Mouse (Mus musculus): Measurements from ENCODE around the gene Arsa. TPM values are rescaled to one million over a fixed set of nuclear protein-coding genes. Genes with fewer than 3 reads are reported as not detected.

Gene Arsa
- total and polyA plus RNA-seq, 3 experiments = 9.1 to 28.1 TPM; not detected in 1

- no peaks in the 10 kb centered on the region; the same call in 1 of the 2 replicates for H3K79me2 ChIP-seq (ENCODE audit: control insufficient read depth, insufficient read depth, low read length, poor library complexity)
- H3K9me3 ChIP-seq (replicated peaks; ENCODE audit: insufficient read depth, low read length) = no peaks in the 10 kb centered on the region
- peaks cover 0 to 5% of the 10 kb centered on the region in 2 experiments; a peak in 1 of 4 replicates for H3K4me1 ChIP-seq (ENCODE audit: control insufficient read depth in 1 of 2, insufficient read depth in 2 of 2, low read length in 2 of 2)
- TF ChIP-seq MAX (IDR thresholded peaks at IDR 0.05; ENCODE audit: low read length) (no peak), MEF2A (IDR thresholded peaks at IDR 0.05; ENCODE audit: extremely low read depth, insufficient replicate concordance, low read depth, low read length, poor library complexity, severe bottlenecking) (no peak), TBP (IDR thresholded peaks at IDR 0.05; ENCODE audit: low read depth, low read length) (no peak), SIN3A (IDR thresholded peaks at IDR 0.05; ENCODE audit: low read length) (no peak), EP300 (IDR thresholded peaks at IDR 0.05; ENCODE audit: low read depth in 1 of 2, low read length in 2 of 2) (no peak)
- no peaks in the 10 kb centered on the region for H3K27me3 ChIP-seq (ENCODE audit: control insufficient read depth in 1 of 2, insufficient read depth in 2 of 2, low read length in 2 of 2)
- H3K4me3 ChIP-seq (ENCODE audit: control insufficient read depth in 1 of 2, insufficient read depth in 1 of 2, low read depth in 2 of 2, low read length in 2 of 2) = no peak overlapping the region
- H3K27ac ChIP-seq (ENCODE audit: control insufficient read depth, low read depth, low read length) = no peak overlapping the region
- H3K36me3 ChIP-seq (ENCODE audit: control insufficient read depth in 1 of 2, insufficient read depth in 2 of 2, low read length in 2 of 2) = peaks cover 0 to 3% of the 10 kb centered on the region in 2 experiments; a peak in 1 of 4 replicates
- DNase-seq (ENCODE audit: low read depth, low spot score) = no peak
- H3K9ac ChIP-seq (ENCODE audit: control insufficient read depth, low read depth, low read length, poor library complexity, severe bottlenecking) = no peak overlapping the region
Measured at GRCm38 (mm10) chr15:89432946-89433345, 44.3 kb downstream of the Arsa start.

GRCm38 (mm10) chr15:89431806-89432205 lies 45.4 kb downstream of the Arsa start:
- no peaks in the 10 kb centered on the region for H3K9me3 ChIP-seq (replicated peaks; ENCODE audit: insufficient read depth, low read length)
- no peaks in the 10 kb centered on the region; the same call in 1 of the 2 replicates for H3K79me2 ChIP-seq (ENCODE audit: control insufficient read depth, insufficient read depth, low read length, poor library complexity)
- no peak overlapping the region for H3K9ac ChIP-seq (ENCODE audit: control insufficient read depth, low read depth, low read length, poor library complexity, severe bottlenecking)
- TF ChIP-seq HCFC1 (IDR thresholded peaks at IDR 0.05; ENCODE audit: low read depth, low read length) = no peak
- TF ChIP-seq USF1 (IDR thresholded peaks at IDR 0.05; ENCODE audit: low read depth, low read length) = no peak
- TF ChIP-seq KAT2A (conservative IDR thresholded peaks at IDR 0.05; ENCODE audit: low read depth, low read length) = no peak
- no peak for TF ChIP-seq POLR2A (IDR thresholded peaks at IDR 0.05; ENCODE audit: control insufficient read depth in 1 of 2, insufficient read depth in 1 of 2, low read depth in 1 of 2, low read length in 2 of 2, poor library complexity in 1 of 2)
- no peak for TF ChIP-seq GATA1 (IDR thresholded peaks at IDR 0.05; ENCODE audit: low read depth, low read length)
- no peak for TF ChIP-seq CHD2 (IDR thresholded peaks at IDR 0.05; ENCODE audit: low read length)
- no peak for TF ChIP-seq MXI1 (IDR thresholded peaks at IDR 0.05; ENCODE audit: low read depth, low read length)
- no peak for TF ChIP-seq USF2 (IDR thresholded peaks at IDR 0.05; ENCODE audit: borderline replicate concordance in 1 of 2, insufficient read depth in 1 of 2, low read depth in 1 of 2, low read length in 2 of 2)
- no peak for DNase-seq (ENCODE audit: low read depth, low spot score)
- no peak overlapping the region for H3K27ac ChIP-seq (ENCODE audit: control insufficient read depth, low read depth, low read length)
- no peak overlapping the region for H3K4me3 ChIP-seq (ENCODE audit: control insufficient read depth in 1 of 2, insufficient read depth in 1 of 2, low read depth in 2 of 2, low read length in 2 of 2)
- H3K4me1 ChIP-seq (ENCODE audit: control insufficient read depth in 1 of 2, insufficient read depth in 2 of 2, low read length in 2 of 2) = peaks cover 0 to 9% of the 10 kb centered on the region in 2 experiments; a peak in 1 of 4 replicates
- H3K27me3 ChIP-seq (ENCODE audit: control insufficient read depth in 1 of 2, insufficient read depth in 2 of 2, low read length in 2 of 2) = no peaks in the 10 kb centered on the region
- H3K36me3 ChIP-seq (ENCODE audit: control insufficient read depth in 1 of 2, insufficient read depth in 2 of 2, low read length in 2 of 2) = peaks cover 0 to 5% of the 10 kb centered on the region in 2 experiments; a peak in 2 of 4 replicates

- peaks cover 0 to 5% of the 10 kb centered on the region in 2 experiments; a peak in 2 of 4 replicates for H3K36me3 ChIP-seq (ENCODE audit: control insufficient read depth in 1 of 2, insufficient read depth in 2 of 2, low read length in 2 of 2)
- peak overlapping the region in 1 of 2 experiments; percentile 2; a peak in 1 of 4 replicates for H3K4me3 ChIP-seq (ENCODE audit: control insufficient read depth in 1 of 2, insufficient read depth in 1 of 2, low read depth in 2 of 2, low read length in 2 of 2)
- no peaks in the 10 kb centered on the region for H3K27me3 ChIP-seq (ENCODE audit: control insufficient read depth in 1 of 2, insufficient read depth in 2 of 2, low read length in 2 of 2)
- H3K9me3 ChIP-seq (replicated peaks; ENCODE audit: insufficient read depth, low read length) = no peaks in the 10 kb centered on the region
- no peaks in the 10 kb centered on the region; the same call in 1 of the 2 replicates for H3K79me2 ChIP-seq (ENCODE audit: control insufficient read depth, insufficient read depth, low read length, poor library complexity)
- TF ChIP-seq ZC3H11A (IDR thresholded peaks at IDR 0.05; ENCODE audit: low read depth, low read length) (no peak), JUND (IDR thresholded peaks at IDR 0.05; ENCODE audit: low read depth, low read length) (no peak), GABPA (IDR thresholded peaks at IDR 0.05; ENCODE audit: low read depth, low read length) (no peak), ELF1 (IDR thresholded peaks at IDR 0.05; ENCODE audit: low read depth, low read length) (no peak), SMC3 (IDR thresholded peaks at IDR 0.05; ENCODE audit: low read depth, low read length) (no peak), TBP (IDR thresholded peaks at IDR 0.05; ENCODE audit: low read depth, low read length) (no peak), ZMIZ1 (IDR thresholded peaks at IDR 0.05; ENCODE audit: low read depth, low read length) (no peak), MXI1 (IDR thresholded peaks at IDR 0.05; ENCODE audit: low read depth, low read length) (no peak), MAX (IDR thresholded peaks at IDR 0.05; ENCODE audit: low read length) (no peak), MYC (IDR thresholded peaks at IDR 0.05; ENCODE audit: low read depth, low read length) (no peak), ETS1 (IDR thresholded peaks at IDR 0.05; ENCODE audit: low read depth, low read length) (no peak), TAL1 (IDR thresholded peaks at IDR 0.05; ENCODE audit: low read length) (no peak), USF1 (IDR thresholded peaks at IDR 0.05; ENCODE audit: low read depth, low read length) (no peak), USF2 (IDR thresholded peaks at IDR 0.05; ENCODE audit: borderline replicate concordance in 1 of 2, insufficient read depth in 1 of 2, low read depth in 1 of 2, low read length in 2 of 2) (no peak), HCFC1 (IDR thresholded peaks at IDR 0.05; ENCODE audit: low read depth, low read length) (no peak), POLR2AphosphoS2 (IDR thresholded peaks at IDR 0.05; ENCODE audit: low read length) (no peak), ZKSCAN1 (IDR thresholded peaks at IDR 0.05; ENCODE audit: low read depth, low read length) (no peak)
- H3K27ac ChIP-seq (ENCODE audit: control insufficient read depth, low read depth, low read length) = no peak overlapping the region
- no peak for DNase-seq (ENCODE audit: low read depth, low spot score)
- peaks cover 0 to 9% of the 10 kb centered on the region in 2 experiments; a peak in 1 of 4 replicates for H3K4me1 ChIP-seq (ENCODE audit: control insufficient read depth in 1 of 2, insufficient read depth in 2 of 2, low read length in 2 of 2)
- no peak overlapping the region; the same call in 1 of the 2 replicates for H3K9ac ChIP-seq (ENCODE audit: control insufficient read depth, low read depth, low read length, poor library complexity, severe bottlenecking)
Measured at GRCm38 (mm10) chr15:89431271-89431670, 46.0 kb downstream of the Arsa start.

Data from MEL (cell line).